ENCODE assay signal across 20 mouse cellular contexts in genomic region chr9:37176002-37176401, GRCm38 (mm10). TPM values are rescaled to one million over a fixed set of nuclear protein-coding genes. Genes with fewer than 3 reads are reported as not detected.
A peak's percentile ranks its signal among the peaks of the same experiment; 100 is the strongest.
DNase-seq lines count a peak whose midpoint lies in the region; ATAC-seq lines count a peak whose summit lies in the region.
"Had no signal": no experiment of that assay in that cellular context is flagged by ENCODE, and none has a peak within 500 bp of the region (broad histone marks: within the 10 kb centered on the region; RNA-seq: fewer than 3 reads in every experiment).

No protein-coding gene starts in this region.

- no peak overlapping the region for H3K4me2 ChIP-seq in heart, embryonic 16.5 days (ENCODE audit: low read depth, low read length)
- H3K4me2 ChIP-seq: neural tube, embryonic 12.5 days had no signal

- no peaks in the 10 kb centered on the region for H3K27me3 ChIP-seq in heart, embryonic 16.5 days (ENCODE audit: control insufficient read depth, insufficient read depth, low read length)

- H3K4me3 ChIP-seq in heart, embryonic 16.5 days (ENCODE audit: low read length) = no peak overlapping the region
- H3K4me3 ChIP-seq: layer of hippocampus, adult 2 months; neural tube, embryonic 12.5 days had no signal

- H3K9ac ChIP-seq in heart, embryonic 16.5 days (ENCODE audit: low read length) = no peak overlapping the region
- H3K9ac ChIP-seq: neural tube, embryonic 12.5 days had no signal

- H3K36me3 ChIP-seq in heart, embryonic 16.5 days (ENCODE audit: control insufficient read depth, insufficient read depth) = no peaks in the 10 kb centered on the region
- H3K36me3 ChIP-seq: neural tube, embryonic 12.5 days had no signal

- H3K4me1 ChIP-seq in heart, embryonic 16.5 days (ENCODE audit: control insufficient read depth, insufficient read depth, low read length) = peaks cover 7% of the 10 kb centered on the region; the same call in 1 of the 2 replicates

- H3K27ac ChIP-seq in heart, embryonic 16.5 days (ENCODE audit: low read length) = no peak overlapping the region
- H3K27ac ChIP-seq: layer of hippocampus, adult 2 months; neural tube, embryonic 12.5 days; stomach, postnatal 0 days had no signal

- peak; percentile 34 to 53 for DNase-seq in cerebellum, postnatal 10 days
- no peak for DNase-seq in cerebellum, postnatal 4 days (ENCODE audit: low spot score in 2 of 2)
- DNase-seq in heart, adult 11 months = no peak
- peak; percentile 49 for DNase-seq in kidney, postnatal 10 days
- no peak for DNase-seq in kidney, postnatal 25 days
- peak; percentile 24 for DNase-seq in 3T3-L1 (ENCODE audit: low read depth, low spot score)
- no peak for DNase-seq in urinary bladder, adult 2 months (ENCODE audit: low spot score)
- DNase-seq: adrenal gland, postnatal 14 days; cerebellum, adult 11-12 months; cerebellum, postnatal 36 days; liver; lung, adult 18-20 months; lung, postnatal 14 days had no signal

- 35% methylated on average over 3 of the region's 3 CpGs for WGBS in heart, embryonic 16.5 days

- ATAC-seq in heart, embryonic 16.5 days (replicated peaks; ENCODE audit: extremely low read depth, insufficient read depth, low FRiP score) = 0 out of 2 replicates have a peak, but pooled peaks have one; percentile 23
- ATAC-seq: inflammation-experienced regulatory T-cells, adult 6 months had no signal

- no peaks in the 10 kb centered on the region for H3K9me3 ChIP-seq in heart, embryonic 16.5 days (replicated peaks; ENCODE audit: control insufficient read depth, low read length)
- H3K9me3 ChIP-seq: megakaryocyte, embryonic 14.5 days; neural tube, embryonic 12.5 days had no signal

RNA-seq across cellular contexts. Expression of gene Pknox2, which starts 28.8 kb away (rescaled TPM):
- polyA plus RNA-seq in heart, embryonic 16.5 days (2015; fragmentation: Nextera tagmentation; extraction: Ambion mirVana) = 3.9 and 4.6 TPM in 2 replicates
- polyA plus RNA-seq in urinary bladder, adult 2 months (2012; rRNA removed) = 13.6 and 17.0 TPM in 2 replicates
- polyA plus RNA-seq: CD4-positive, CD25-positive, alpha-beta regulatory T cell, adult 4 months; inflammation-experienced regulatory T-cells, adult 6 months had no signal

RNA-seq across cellular contexts. Expression of gene Tmem218, which starts 32.0 kb away (rescaled TPM):
- polyA plus RNA-seq in heart, embryonic 16.5 days (2015; fragmentation: Nextera tagmentation; extraction: Ambion mirVana) = 10.0 and 10.5 TPM in 2 replicates
- polyA plus RNA-seq in urinary bladder, adult 2 months (2012; rRNA removed) = 4.4 and 5.3 TPM in 2 replicates

Comparison
In these comparisons a context has a peak if more than half of its experiments do, and no peak if none do; other contexts are left out.
1. DNase-seq: peak in cerebellum, postnatal 10 days (2 of 2), kidney, postnatal 10 days (single experiment) and 3T3-L1 (single experiment); none in cerebellum, postnatal 4 days (0 of 2), heart, adult 11 months (single experiment), kidney, postnatal 25 days (0 of 2) and urinary bladder, adult 2 months (single experiment).